Mouse (Mus musculus): ENCODE measurements at regions not wholly inside any gene's neighbourhood (a gene's known extent, or its start where the extent isn't known, plus 50 kb on each side); places are given as distances from the start of the nearest gene placed in this dataset.

- TF ChIP-seq CTCF (IDR thresholded peaks at IDR 0.05): no peak
- TF ChIP-seq EP300 (IDR thresholded peaks at IDR 0.05; ENCODE audit: insufficient read depth, low read depth, low read length): no peak
These were observed 96.3 kb upstream of the Pou3f3 start for GRCm38 (mm10) chr1:42599238-42599637.

All from heart, adult 2 months (tissue).